Mouse (Mus musculus): ENCODE measurements around the gene Exd1. TPM values are rescaled to one million over a fixed set of nuclear protein-coding genes. Genes with fewer than 3 reads are reported as not detected.
"Not testable (repeated sequence)": the region's sequence is repeated elsewhere in the genome, so short reads cannot be mapped to it uniquely, and the experiment has no call there.

Exd1 gene
- total and polyA plus RNA-seq, 2 experiments from 2014 or later: 0.74 to 1.2 TPM

- Histone ChIP-seq H3K4me3 (ENCODE audit: low read length) (no peak overlapping the region), H3K27me3 (ENCODE audit: insufficient read depth, low read length) (no peaks in the 10 kb centered on the region), H3K9me3 (ENCODE audit: low read length) (no peaks in the 10 kb centered on the region), H3K4me1 (ENCODE audit: insufficient read depth, low read length) (no peaks in the 10 kb centered on the region), H3K36me3 (ENCODE audit: insufficient read depth, low read length) (no peaks in the 10 kb centered on the region), H3K27ac (no peak overlapping the region), H3K9ac (replicated peaks; ENCODE audit: low read length) (no peak overlapping the region), H3K4me2 (ENCODE audit: low read depth, low read length) (no peak overlapping the region)
- DNase-seq (ENCODE audit: low spot score) (no peak), ATAC-seq (no peak)
- 81% methylated on average over 3 of the region's 3 CpGs for WGBS
- no peak for TF ChIP-seq CTCF (IDR thresholded peaks at IDR 0.05; ENCODE audit: low read depth)
These were observed 33.4 kb downstream of the Exd1 start for GRCm38 (mm10) chr2:119514026-119514522.

GRCm38 (mm10) chr2:119512292-119512691 is 35.1 kb downstream of the Exd1 start:
- Histone ChIP-seq H3K9ac (replicated peaks; ENCODE audit: low read length) (no peak overlapping the region), H3K27me3 (ENCODE audit: insufficient read depth, low read length) (no peaks in the 10 kb centered on the region), H3K4me1 (ENCODE audit: insufficient read depth, low read length) (no peaks in the 10 kb centered on the region), H3K4me3 (ENCODE audit: low read length) (no peak overlapping the region), H3K9me3 (ENCODE audit: low read length) (no peaks in the 10 kb centered on the region), H3K4me2 (ENCODE audit: low read depth, low read length) (no peak overlapping the region), H3K36me3 (ENCODE audit: insufficient read depth, low read length) (no peaks in the 10 kb centered on the region), H3K27ac (no peak overlapping the region)
- TF ChIP-seq CTCF (IDR thresholded peaks at IDR 0.05; ENCODE audit: low read depth): no peak
- 88% methylated on average over 3 of the region's 3 CpGs for WGBS
- DNase-seq (ENCODE audit: low spot score) (no peak), ATAC-seq (no peak)

GRCm38 (mm10) chr2:119510856-119511255 is 36.6 kb downstream of the Exd1 start:
- Histone ChIP-seq H3K27me3 (ENCODE audit: insufficient read depth, low read length) (no peaks in the 10 kb centered on the region), H3K36me3 (ENCODE audit: insufficient read depth, low read length) (no peaks in the 10 kb centered on the region), H3K4me1 (ENCODE audit: insufficient read depth, low read length) (no peaks in the 10 kb centered on the region), H3K4me3 (ENCODE audit: low read length) (no peak overlapping the region), H3K4me2 (ENCODE audit: low read depth, low read length) (no peak overlapping the region), H3K27ac (no peak overlapping the region), H3K9me3 (ENCODE audit: low read length) (no peaks in the 10 kb centered on the region), H3K9ac (replicated peaks; ENCODE audit: low read length) (no peak overlapping the region)
- no peak for TF ChIP-seq CTCF (IDR thresholded peaks at IDR 0.05; ENCODE audit: low read depth)
- WGBS: 89% methylated on average over 2 of the region's 2 CpGs
- no peak for DNase-seq (ENCODE audit: low spot score)
- ATAC-seq: no peak

GRCm38 (mm10) chr2:119508518-119508917 is 38.9 kb downstream of the Exd1 start:
- not testable (repeated sequence) for H3K9me3 ChIP-seq (ENCODE audit: low read length); H3K9ac ChIP-seq (replicated peaks; ENCODE audit: low read length); H3K4me2 ChIP-seq (ENCODE audit: low read depth, low read length); H3K27me3 ChIP-seq (ENCODE audit: insufficient read depth, low read length); H3K4me1 ChIP-seq (ENCODE audit: insufficient read depth, low read length); ATAC-seq; DNase-seq (ENCODE audit: low spot score); H3K36me3 ChIP-seq (ENCODE audit: insufficient read depth, low read length); H3K27ac ChIP-seq; H3K4me3 ChIP-seq (ENCODE audit: low read length)
- 60% methylated on average over 7 of the region's 7 CpGs for WGBS

DNA sequence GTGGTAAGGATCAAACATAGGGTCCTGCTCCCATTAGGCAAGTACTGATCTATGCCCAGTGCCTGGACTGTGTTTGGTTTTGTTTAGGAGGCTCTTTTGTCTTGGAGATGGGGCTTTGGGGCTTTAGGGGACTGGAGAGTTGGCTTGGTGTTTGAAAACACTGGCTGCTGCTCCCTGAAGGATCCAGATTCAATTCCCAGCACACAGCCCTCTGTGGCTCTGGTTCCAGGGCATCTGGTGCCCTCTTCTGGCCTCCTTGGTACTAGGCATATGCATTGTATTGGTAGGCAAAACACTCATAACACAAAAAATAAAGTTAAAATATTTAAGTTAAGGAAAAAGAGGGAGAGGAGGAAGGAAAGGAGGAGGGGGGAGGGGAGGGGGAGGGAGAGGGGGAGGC is 40.3 kb downstream of the Exd1 start:
- no peak overlapping the region for H3K4me2 ChIP-seq (ENCODE audit: low read depth, low read length)
- no peak for DNase-seq (ENCODE audit: low spot score)
- H3K4me1 ChIP-seq (ENCODE audit: insufficient read depth, low read length): no peaks in the 10 kb centered on the region
- no peak overlapping the region for H3K9ac ChIP-seq (replicated peaks; ENCODE audit: low read length)
- ATAC-seq: no peak
- no peak overlapping the region for H3K4me3 ChIP-seq (ENCODE audit: low read length)
- H3K27ac ChIP-seq: no peak overlapping the region
- H3K9me3 ChIP-seq (ENCODE audit: low read length): no peaks in the 10 kb centered on the region
- no peaks in the 10 kb centered on the region for H3K27me3 ChIP-seq (ENCODE audit: insufficient read depth, low read length)
- TF ChIP-seq CTCF (IDR thresholded peaks at IDR 0.05; ENCODE audit: low read depth): 0 out of 2 replicates have a peak, but pooled peaks have one; percentile 8
- H3K36me3 ChIP-seq (ENCODE audit: insufficient read depth, low read length): no peaks in the 10 kb centered on the region

GRCm38 (mm10) chr2:119500965-119501652 is 46.3 kb downstream of the Exd1 start:
- H3K4me3 ChIP-seq (ENCODE audit: low read length): no peak overlapping the region
- no peak overlapping the region for H3K9ac ChIP-seq (replicated peaks; ENCODE audit: low read length)
- DNase-seq (ENCODE audit: low spot score) (no peak), ATAC-seq (no peak)
- H3K36me3 ChIP-seq (ENCODE audit: insufficient read depth, low read length): no peaks in the 10 kb centered on the region
- H3K4me1 ChIP-seq (ENCODE audit: insufficient read depth, low read length): no peaks in the 10 kb centered on the region
- 87% methylated on average over 2 of the region's 2 CpGs for WGBS
- TF ChIP-seq CTCF (IDR thresholded peaks at IDR 0.05; ENCODE audit: low read depth): no peak
- H3K4me2 ChIP-seq (ENCODE audit: low read depth, low read length): no peak overlapping the region
- no peaks in the 10 kb centered on the region for H3K27me3 ChIP-seq (ENCODE audit: insufficient read depth, low read length)
- H3K9me3 ChIP-seq (ENCODE audit: low read length): no peaks in the 10 kb centered on the region
- H3K27ac ChIP-seq: no peak overlapping the region

DNA sequence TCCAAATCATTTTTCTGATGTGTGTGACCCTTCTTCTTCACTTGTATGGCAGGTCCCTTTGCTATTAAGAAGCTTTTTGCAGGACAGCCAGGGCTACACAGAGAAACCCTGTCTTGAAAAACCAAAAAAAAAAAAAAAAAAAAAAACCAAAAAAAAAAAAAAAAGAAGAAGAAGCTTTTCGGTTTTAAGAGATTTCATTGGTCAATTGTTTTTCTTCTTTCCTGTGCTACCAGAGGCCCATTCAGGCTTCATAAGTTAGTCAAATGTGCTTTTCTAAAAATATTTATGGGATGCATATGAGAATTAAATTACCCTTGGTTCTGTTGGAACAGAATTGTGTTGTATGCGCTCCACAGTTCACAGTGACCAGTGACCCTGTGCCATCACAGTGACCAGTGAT is 48.6 kb downstream of the Exd1 start:
- Histone ChIP-seq H3K36me3 (ENCODE audit: insufficient read depth, low read length) (no peaks in the 10 kb centered on the region), H3K9ac (replicated peaks; ENCODE audit: low read length) (no peak overlapping the region), H3K4me1 (ENCODE audit: insufficient read depth, low read length) (no peaks in the 10 kb centered on the region), H3K4me2 (ENCODE audit: low read depth, low read length) (no peak overlapping the region), H3K27me3 (ENCODE audit: insufficient read depth, low read length) (no peaks in the 10 kb centered on the region), H3K27ac (no peak overlapping the region), H3K4me3 (ENCODE audit: low read length) (no peak overlapping the region), H3K9me3 (ENCODE audit: low read length) (no peaks in the 10 kb centered on the region)
- no peak for TF ChIP-seq CTCF (IDR thresholded peaks at IDR 0.05; ENCODE audit: low read depth)
- 95% methylated on average over 2 of the region's 2 CpGs for WGBS
- ATAC-seq (no peak), DNase-seq (ENCODE audit: low spot score) (no peak)
